Mouse (Mus musculus): Measurements from ENCODE around the gene Stard13. TPM values are rescaled to one million over a fixed set of nuclear protein-coding genes. Genes with fewer than 3 reads are reported as not detected.

The Stard13 gene
- polyA plus RNA-seq, 1 experiment: not detected

DNA sequence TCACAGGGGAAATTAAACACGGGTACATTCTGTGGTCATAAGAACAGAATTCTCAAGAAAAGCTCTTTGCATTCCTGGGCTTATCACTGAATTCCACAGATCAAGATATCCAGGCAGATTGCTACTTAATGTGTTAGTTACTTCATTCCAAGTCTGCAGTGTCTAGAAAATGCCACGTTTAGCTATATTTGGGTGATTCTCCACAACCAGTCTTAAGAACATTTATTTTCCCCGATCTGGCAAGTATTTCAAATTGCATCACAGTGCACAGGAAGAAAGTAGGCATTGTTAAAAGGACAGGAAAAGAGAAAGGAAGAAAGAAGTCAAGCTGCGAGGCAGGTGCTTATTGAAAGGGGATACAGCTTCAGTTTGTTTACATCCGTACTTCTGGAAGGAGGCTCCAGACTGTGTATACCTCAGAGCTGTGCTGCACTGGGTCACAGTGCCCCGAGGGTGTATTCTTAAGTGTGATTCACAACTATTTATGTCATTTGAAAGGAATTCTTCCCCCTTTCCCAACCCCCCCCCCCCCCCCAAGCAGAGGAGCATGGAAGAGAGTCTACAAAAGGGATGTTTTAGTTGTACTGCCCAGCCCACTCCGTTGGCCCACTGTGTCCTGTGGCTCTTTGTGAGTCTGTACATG is 179.4 kb downstream of the Stard13 start:
- TF ChIP-seq CTCF (IDR thresholded peaks at IDR 0.05; ENCODE audit: insufficient read depth, low read depth, low read length) (no peak), POLR2A (IDR thresholded peaks at IDR 0.05; ENCODE audit: insufficient read depth, low read depth, low read length) (no peak)
- WGBS: 20% methylated on average over 7 of the region's 7 CpGs
- H3K4me3 ChIP-seq (ENCODE audit: insufficient read depth, low read depth, low read length): no peak overlapping the region
- no peak overlapping the region for H3K27ac ChIP-seq (ENCODE audit: insufficient read depth, low read depth, low read length)
- peaks cover 2% of the 10 kb centered on the region; the same call in 1 of the 2 replicates for H3K4me1 ChIP-seq (ENCODE audit: control insufficient read depth, insufficient read depth, low read length)

DNA sequence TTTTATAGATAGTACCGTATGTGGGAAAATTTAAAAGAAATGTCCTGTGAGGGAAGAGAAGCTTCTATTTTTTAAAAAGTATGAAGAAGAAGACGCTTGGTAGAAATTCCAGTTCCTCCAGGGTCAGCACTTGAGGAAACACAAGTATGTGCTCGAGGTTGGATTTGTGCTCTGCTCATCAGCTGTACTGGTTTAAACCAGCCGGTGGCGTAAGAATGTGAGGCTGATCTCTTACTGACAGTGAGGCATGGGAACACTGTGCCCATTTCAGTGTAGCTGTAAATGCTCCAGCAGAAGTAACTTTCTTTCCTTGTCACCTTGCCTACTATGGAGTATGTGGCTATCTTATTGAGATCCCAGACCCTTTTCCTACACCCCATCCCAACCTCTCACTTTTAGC is 180.4 kb downstream of the Stard13 start:
- Histone ChIP-seq H3K27ac (ENCODE audit: insufficient read depth, low read depth, low read length) (no peak overlapping the region), H3K4me3 (ENCODE audit: insufficient read depth, low read depth, low read length) (no peak overlapping the region), H3K4me1 (ENCODE audit: control insufficient read depth, insufficient read depth, low read length) (peaks cover 3% of the 10 kb centered on the region; the same call in 1 of the 2 replicates)
- WGBS: 93% methylated on average over 5 of the region's 5 CpGs
- TF ChIP-seq CTCF (IDR thresholded peaks at IDR 0.05; ENCODE audit: insufficient read depth, low read depth, low read length) (no peak), POLR2A (IDR thresholded peaks at IDR 0.05; ENCODE audit: insufficient read depth, low read depth, low read length) (no peak)

DNA sequence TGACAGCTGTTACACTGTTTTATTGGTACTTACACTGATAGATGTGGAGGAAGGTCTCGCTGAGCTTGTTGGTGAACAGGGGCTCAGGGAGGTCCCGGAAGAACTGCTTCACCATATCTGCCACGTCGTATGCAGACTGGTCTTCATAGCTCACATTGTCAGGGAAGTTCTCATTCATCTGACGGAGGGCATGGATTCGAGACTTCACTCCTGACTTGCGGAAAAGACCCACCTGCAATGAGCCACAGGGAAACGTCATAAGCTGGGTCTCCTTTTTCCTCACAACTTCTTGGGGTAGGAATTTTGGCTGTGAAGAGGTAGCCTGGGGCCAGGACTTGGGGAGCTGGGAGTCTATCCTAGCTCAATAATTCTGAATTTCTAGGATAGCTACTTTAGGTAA is 181.3 kb downstream of the Stard13 start:
- no peak overlapping the region for H3K4me3 ChIP-seq (ENCODE audit: insufficient read depth, low read depth, low read length)
- H3K4me1 ChIP-seq (ENCODE audit: control insufficient read depth, insufficient read depth, low read length): peaks cover 3% of the 10 kb centered on the region; the same call in 1 of the 2 replicates
- H3K27ac ChIP-seq (ENCODE audit: insufficient read depth, low read depth, low read length): no peak overlapping the region
- WGBS: 96% methylated on average over 8 of the region's 8 CpGs
- TF ChIP-seq POLR2A (IDR thresholded peaks at IDR 0.05; ENCODE audit: insufficient read depth, low read depth, low read length) (no peak), CTCF (IDR thresholded peaks at IDR 0.05; ENCODE audit: insufficient read depth, low read depth, low read length) (no peak)

DNA sequence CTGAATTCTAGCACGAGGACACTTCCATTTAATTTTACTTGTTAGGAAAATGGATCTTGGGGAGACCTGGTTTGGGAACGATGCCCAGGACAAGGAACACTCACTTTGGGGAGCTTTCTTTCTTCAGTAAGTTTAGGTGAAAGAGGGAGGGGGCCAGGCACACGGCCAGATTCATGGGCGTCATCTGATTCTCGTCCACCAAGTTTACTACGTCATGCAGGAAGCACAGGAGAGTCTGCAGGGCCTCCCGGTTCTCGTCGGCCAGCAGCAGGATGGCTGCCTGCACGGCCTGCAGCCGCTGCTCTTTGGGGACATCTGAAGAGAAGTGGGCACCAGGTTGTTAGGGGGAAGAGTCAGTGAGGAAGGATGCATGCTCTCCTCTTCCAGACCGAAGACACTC is 186.1 kb downstream of the Stard13 start:
- 89% methylated on average over 12 of the region's 12 CpGs for WGBS
- no peak for TF ChIP-seq CTCF (IDR thresholded peaks at IDR 0.05; ENCODE audit: insufficient read depth, low read depth, low read length)
- no peak for TF ChIP-seq POLR2A (IDR thresholded peaks at IDR 0.05; ENCODE audit: insufficient read depth, low read depth, low read length)

DNA sequence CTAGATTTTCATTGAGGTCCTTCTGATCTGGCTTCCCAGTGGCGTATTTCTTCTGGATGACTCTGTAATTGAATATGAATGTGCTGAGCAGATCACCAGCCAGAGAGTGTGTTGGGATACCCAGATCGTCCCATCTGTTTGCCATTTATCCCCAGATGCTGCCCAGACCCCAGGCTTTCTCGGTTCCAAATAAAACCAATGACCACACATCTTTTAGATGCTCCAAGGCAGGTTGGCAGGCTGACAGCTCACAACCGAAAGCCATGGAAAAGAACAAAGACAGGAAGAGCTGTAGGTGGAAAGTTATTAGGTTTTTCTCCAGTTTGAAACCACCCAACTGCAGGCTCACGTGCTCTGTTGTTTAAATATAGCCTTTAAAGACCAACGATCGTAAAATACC is 186.7 kb downstream of the Stard13 start:
- H3K4me1 ChIP-seq (ENCODE audit: control insufficient read depth, insufficient read depth, low read length): peaks cover 3% of the 10 kb centered on the region; the same call in 1 of the 2 replicates
- H3K27ac ChIP-seq (ENCODE audit: insufficient read depth, low read depth, low read length): no peak overlapping the region
- WGBS: 62% methylated on average over 7 of the region's 7 CpGs
- no peak overlapping the region for H3K4me3 ChIP-seq (ENCODE audit: insufficient read depth, low read depth, low read length)
- TF ChIP-seq POLR2A (IDR thresholded peaks at IDR 0.05; ENCODE audit: insufficient read depth, low read depth, low read length): no peak
- no peak for TF ChIP-seq CTCF (IDR thresholded peaks at IDR 0.05; ENCODE audit: insufficient read depth, low read depth, low read length)

More for the DNA sequence above, 186.1 kb downstream of the Stard13 start:
- no peak overlapping the region for H3K4me3 ChIP-seq (ENCODE audit: insufficient read depth, low read depth, low read length)
- H3K4me1 ChIP-seq (ENCODE audit: control insufficient read depth, insufficient read depth, low read length): peaks cover 3% of the 10 kb centered on the region; the same call in 1 of the 2 replicates
- no peak overlapping the region for H3K27ac ChIP-seq (ENCODE audit: insufficient read depth, low read depth, low read length)

- TF ChIP-seq CTCF (IDR thresholded peaks at IDR 0.05; ENCODE audit: insufficient read depth, low read depth, low read length) (no peak), POLR2A (IDR thresholded peaks at IDR 0.05; ENCODE audit: insufficient read depth, low read depth, low read length) (no peak)
- WGBS: 87% methylated on average over 6 of the region's 6 CpGs
These were observed 187.5 kb downstream of the Stard13 start for GRCm38 (mm10) chr5:151046131-151046530.

DNA sequence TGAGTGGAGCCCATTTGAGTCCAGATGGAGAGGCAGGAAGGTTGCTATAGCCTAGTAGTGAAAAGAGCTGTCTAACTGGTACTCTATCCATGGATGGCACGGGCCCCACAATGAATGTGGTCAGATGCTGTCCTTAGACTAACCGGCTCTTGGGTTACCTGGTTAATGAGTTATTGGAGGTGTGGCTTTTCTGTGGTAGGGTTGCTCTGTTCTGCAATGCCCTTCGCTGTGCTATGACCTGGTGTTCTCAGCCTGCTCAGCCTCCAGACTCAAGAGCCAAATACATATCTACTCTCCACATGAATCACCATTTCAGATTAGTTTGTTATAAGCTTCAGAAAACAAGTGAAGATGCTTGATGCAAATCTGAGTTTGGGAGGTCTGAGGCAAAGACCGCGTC is 190.7 kb downstream of the Stard13 start:
- Histone ChIP-seq H3K4me3 (ENCODE audit: insufficient read depth, low read depth, low read length) (no peak overlapping the region), H3K27ac (ENCODE audit: insufficient read depth, low read depth, low read length) (no peak overlapping the region), H3K4me1 (ENCODE audit: control insufficient read depth, insufficient read depth, low read length) (no peaks in the 10 kb centered on the region)
- TF ChIP-seq CTCF (IDR thresholded peaks at IDR 0.05; ENCODE audit: insufficient read depth, low read depth, low read length) (no peak), POLR2A (IDR thresholded peaks at IDR 0.05; ENCODE audit: insufficient read depth, low read depth, low read length) (no peak)
- WGBS: 95% methylated on average over 5 of the region's 5 CpGs

More at GRCm38 (mm10) chr5:151046131-151046530, 187.5 kb downstream of the Stard13 start:
- H3K27ac ChIP-seq (ENCODE audit: insufficient read depth, low read depth, low read length): no peak overlapping the region
- peaks cover 3% of the 10 kb centered on the region; the same call in 1 of the 2 replicates for H3K4me1 ChIP-seq (ENCODE audit: control insufficient read depth, insufficient read depth, low read length)
- H3K4me3 ChIP-seq (ENCODE audit: insufficient read depth, low read depth, low read length): no peak overlapping the region

DNA sequence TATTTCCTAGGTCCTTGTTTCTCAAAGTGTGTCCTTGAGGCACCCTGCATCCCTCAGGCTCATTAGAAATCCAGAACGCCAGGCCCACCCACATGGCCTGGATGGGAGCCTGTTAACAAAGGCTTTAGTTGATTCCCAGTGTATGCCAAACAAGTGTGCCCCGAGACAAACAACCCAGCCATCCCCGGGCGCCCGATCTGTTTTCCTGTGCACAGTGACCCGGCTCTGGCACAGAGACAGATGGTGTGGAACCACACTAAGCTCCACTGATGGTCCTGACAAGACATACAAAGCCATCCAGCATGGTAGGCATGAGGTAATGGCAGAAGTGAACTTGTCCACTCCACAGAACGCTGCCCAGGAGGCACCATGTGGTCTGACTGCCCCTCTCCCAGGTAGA is 195.8 kb downstream of the Stard13 start:
- no peaks in the 10 kb centered on the region; the same call in 1 of the 2 replicates for H3K4me1 ChIP-seq (ENCODE audit: control insufficient read depth, insufficient read depth, low read length)
- TF ChIP-seq POLR2A (IDR thresholded peaks at IDR 0.05; ENCODE audit: insufficient read depth, low read depth, low read length) (no peak), CTCF (IDR thresholded peaks at IDR 0.05; ENCODE audit: insufficient read depth, low read depth, low read length) (no peak)
- WGBS: 55% methylated on average over 7 of the region's 7 CpGs
- no peak overlapping the region for H3K4me3 ChIP-seq (ENCODE audit: insufficient read depth, low read depth, low read length)
- no peak overlapping the region for H3K27ac ChIP-seq (ENCODE audit: insufficient read depth, low read depth, low read length)

GRCm38 (mm10) chr5:151034715-151035512 is 198.7 kb downstream of the Stard13 start:
- WGBS: 54% methylated on average over 9 of the region's 9 CpGs
- no peak for TF ChIP-seq POLR2A (IDR thresholded peaks at IDR 0.05; ENCODE audit: insufficient read depth, low read depth, low read length)
- no peak for TF ChIP-seq CTCF (IDR thresholded peaks at IDR 0.05; ENCODE audit: insufficient read depth, low read depth, low read length)
- Histone ChIP-seq H3K4me1 (ENCODE audit: control insufficient read depth, insufficient read depth, low read length) (no peaks in the 10 kb centered on the region; the same call in 1 of the 2 replicates), H3K27ac (ENCODE audit: insufficient read depth, low read depth, low read length) (no peak overlapping the region), H3K4me3 (ENCODE audit: insufficient read depth, low read depth, low read length) (no peak overlapping the region)
